Mouse (Mus musculus) CD8-positive naive resting alpha-beta T cell, adult 2 months (primary cell): Measurements from ENCODE around the gene Snapin.

Experiments
- DNase-seq, 2 experiments: peaks; one replicate each; pipeline ENCODE4 v3.0.0; 2022; ENCODE audit warnings: low read depth in 2 of 2, low spot score in 2 of 2

The Snapin gene

DNA sequence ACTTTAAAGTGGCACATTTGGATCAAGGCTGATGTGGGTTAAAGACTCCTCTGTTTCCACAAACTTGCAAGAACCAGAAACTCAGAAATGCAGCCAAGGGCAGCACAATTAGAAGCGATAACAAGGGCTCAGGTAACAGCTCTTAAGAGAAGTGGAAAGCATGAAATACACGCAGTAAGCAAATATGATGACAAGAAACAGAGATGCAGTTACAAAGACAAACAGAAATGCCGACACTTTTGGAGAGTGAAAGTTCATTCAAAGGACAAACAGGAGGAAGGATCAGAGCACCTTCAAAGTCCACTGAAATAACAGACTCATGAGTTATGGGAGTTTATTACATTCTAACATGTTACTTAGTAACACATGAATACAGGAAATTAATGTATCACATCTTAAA is 15.5 kb upstream of the Snapin start:
- no peak for DNase-seq

DNA sequence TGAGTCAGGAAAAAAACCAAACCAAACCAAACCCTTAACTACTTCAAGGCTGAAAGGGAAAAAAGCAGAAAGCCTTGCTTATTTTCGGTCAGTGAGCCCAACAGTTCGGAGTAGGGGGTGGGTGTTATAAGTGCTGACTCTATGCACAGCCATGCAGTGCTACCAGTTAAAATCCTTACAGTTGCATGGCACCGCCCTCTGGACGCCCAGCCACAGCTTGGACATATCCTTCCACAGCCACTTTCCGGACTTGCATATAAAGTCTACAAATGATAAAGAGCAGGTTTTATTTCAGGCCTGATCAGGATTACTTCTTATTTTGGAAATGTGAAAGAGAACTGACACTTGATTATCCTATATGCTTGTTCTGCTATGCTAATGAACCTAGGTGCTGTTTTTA is 14.4 kb upstream of the Snapin start:
- DNase-seq: no peak

DNA sequence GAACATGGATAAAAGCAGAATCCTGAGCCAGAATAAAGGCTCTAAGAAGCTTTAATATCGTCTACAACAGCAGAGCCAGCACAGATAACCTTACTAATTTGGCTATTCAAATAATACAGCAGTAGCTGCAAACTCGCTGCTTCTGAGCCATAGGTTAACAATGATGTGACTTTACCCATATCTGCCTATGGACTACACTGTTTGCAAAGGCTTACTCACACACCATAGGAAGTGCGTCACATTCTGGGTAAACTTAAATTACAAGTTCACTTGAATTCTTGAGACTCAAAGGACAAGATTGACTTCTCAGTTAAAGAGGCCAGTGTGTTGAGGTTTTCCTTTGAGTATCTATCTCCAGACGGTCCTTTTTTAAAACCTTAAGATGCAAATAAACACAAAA is 12.6 kb upstream of the Snapin start:
- DNase-seq: no peak

DNA sequence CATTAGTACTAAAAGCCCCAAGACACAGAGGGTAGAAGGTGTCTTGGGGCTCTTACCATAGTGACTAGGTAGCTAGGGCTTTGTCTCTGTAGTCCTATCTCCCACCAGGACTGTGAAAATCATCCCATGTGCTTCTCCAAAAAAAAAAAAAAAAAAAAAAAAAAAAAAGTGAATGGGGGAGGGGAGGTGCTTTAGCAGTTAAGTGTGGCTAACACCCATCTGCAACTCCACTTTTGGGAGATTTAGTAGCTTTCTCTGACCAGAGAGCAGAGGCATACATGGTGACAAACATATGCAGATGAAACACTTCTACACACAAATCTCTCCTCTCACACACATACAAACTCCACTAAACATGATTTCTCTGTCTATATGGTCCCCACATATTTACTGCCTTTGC is 6.8 kb upstream of the Snapin start:
- no peak for DNase-seq

DNA sequence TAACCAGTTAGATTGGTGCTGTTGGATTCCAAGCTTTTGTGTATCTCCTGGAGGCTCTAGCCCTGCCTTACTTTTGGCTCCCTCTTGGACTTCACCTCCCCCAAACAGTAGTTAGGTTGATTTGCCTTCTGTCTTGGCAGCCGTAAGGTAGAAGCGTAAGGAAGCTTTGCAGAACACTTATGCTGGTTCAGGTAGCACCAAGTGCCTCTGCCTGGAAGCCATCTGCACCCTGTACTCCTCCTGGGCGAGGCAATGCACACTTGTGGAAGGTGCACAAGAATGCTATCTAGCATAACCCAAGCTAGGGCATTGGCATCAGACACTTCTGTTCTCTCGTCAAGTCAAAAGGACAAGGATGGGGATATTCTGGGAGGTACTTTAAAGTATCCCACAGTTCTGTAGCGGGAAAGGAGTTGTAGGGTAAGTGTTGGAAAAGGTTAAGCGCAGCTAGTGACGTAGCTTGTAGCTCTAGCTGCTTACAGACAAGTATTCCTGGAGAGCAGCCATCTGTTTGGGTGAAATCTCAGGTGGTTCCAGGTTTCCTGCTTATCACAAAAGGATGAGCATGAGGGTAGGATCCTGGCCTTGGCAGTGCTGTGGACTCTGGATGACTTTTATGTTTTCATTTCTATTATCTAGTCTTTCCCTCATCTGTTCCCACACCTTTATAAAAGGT is 5.2 kb upstream of the Snapin start:
- no peak for DNase-seq

DNA sequence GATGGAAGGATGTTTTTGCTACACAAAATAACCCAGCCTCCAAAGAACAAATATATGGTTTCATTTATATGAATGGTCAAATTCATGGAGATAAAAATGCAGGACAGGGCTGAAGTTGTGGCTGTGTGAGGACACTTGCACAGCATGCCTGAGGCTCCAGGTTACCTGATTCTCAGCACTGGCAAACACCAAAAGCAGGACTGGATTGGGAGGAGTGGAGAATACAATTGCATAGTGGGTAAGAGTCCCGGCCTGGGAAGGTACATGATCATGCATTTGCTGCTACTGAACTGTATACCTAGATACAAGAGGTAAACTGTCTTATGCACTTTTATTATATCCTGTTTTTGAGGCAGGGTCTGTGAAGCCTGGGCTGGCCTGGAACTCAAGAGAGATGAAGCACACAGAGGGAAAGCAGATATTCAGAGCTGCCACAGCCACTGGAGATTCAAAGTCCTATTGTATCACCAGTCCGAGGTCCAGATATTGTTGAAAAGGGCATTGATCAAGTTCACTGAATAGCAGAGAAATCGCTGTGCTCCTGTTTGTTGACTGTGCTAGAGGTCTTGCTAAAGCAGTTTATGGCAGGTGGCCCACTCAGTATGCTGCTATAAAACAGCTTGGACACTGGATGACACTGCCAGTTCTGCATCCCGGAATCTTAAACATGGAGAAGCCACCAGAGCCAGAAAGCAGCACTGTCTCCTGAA is 3.2 kb upstream of the Snapin start:
- DNase-seq: no peak

DNA sequence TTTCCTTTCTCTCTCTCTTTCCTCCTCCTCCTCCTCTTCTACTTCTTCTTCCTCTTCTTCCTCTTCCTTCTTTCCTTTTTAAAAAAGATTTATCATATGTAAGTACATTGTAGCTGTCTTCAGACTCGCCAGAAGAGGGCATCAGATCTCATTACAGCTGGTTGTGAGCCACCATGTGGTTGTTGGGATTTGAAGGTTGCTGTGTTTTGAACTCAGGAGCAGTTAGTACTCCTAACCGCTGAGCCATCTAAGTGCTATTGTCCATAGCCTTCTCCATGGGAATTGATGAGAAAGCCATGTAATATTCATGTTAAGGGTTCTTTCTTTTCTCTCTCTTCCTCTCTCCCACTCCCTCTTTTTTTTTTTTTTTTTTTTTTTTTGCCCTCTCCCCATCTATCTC is 517 bp upstream of the Snapin start:
- DNase-seq: peak; percentile 36 to 44

DNA sequence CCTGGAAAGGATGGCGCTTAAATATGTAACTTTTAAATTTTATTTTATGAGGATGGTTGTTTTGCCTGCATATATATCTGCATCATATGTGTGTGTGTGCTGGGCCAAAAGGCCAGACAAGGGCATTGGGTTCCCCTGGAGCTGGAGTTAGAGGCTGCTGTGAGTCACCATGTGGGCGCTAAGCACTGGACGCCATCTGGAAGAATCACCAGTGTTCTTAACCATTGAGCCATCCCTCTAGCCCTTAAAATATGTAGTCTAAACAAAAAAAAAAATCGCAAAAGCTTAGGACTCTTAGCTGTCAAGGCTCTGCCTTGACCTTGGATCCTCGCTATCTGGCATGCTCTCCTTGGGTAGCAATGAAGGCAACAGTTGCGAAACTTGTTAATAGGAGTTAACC is 2.3 kb downstream of the Snapin start:
- no peak for DNase-seq

DNA sequence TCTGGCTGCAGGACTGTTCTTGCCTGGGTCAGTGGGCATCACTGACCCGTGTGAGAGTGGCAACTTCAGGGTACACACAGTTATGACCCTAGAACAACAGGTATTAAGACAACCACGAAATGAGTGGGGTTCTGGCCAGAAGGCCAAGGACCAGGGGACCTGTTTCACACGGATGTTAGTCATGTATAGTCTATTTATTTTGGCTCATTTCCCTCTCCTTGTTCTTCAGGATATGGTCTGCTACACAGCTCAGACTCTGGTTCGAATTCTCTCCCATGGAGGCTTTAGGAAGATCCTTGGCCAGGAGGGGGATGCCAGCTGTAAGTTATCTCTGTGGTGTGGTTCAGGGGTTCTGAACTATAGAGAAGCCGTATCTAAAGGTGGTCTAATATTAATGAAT is 3.8 kb downstream of the Snapin start:
- no peak for DNase-seq

DNA sequence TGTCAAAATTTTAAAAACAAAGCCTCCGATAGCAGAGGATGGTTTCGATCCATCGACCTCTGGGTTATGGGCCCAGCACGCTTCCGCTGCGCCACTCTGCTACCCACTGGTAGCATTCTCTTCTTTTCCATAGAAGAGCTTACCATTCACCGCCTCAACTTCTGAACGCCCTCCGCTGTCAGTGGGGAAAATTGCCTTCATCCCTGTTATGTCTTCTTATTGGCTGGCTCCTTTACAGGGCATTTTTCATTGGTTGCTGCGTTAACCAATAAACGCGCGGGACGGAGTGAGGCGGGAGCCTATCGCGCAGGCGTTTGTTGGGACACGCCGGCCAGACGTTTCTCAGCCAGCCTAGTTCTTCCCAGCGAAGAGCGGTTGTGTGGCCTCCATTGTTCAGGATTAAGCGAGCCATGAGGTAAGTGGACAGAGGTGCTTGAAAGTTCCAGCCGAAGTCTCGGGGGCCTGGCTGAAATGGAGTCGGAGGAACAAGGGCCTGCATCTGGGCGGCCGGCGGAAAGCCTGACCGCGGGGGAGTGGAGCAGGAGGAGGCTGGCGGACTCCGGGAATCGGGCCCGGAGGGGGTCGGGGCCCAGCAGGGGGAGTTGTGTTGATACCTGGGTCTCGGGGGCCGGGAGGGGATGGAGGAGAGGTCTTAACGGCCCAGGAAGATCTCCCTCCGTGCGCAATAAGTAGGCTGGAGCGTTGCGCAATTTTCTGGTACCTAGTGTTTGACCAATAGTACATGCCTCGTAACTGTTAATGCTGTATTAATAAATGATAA is 14.8 kb downstream of the Snapin start, which contains the start of gene Ilf2:
TSS of gene Ilf2 (plus strand) at position 296 of the 781 bp plus-strand sequence.
- peak; percentile 93 to 94 for DNase-seq

DNA sequence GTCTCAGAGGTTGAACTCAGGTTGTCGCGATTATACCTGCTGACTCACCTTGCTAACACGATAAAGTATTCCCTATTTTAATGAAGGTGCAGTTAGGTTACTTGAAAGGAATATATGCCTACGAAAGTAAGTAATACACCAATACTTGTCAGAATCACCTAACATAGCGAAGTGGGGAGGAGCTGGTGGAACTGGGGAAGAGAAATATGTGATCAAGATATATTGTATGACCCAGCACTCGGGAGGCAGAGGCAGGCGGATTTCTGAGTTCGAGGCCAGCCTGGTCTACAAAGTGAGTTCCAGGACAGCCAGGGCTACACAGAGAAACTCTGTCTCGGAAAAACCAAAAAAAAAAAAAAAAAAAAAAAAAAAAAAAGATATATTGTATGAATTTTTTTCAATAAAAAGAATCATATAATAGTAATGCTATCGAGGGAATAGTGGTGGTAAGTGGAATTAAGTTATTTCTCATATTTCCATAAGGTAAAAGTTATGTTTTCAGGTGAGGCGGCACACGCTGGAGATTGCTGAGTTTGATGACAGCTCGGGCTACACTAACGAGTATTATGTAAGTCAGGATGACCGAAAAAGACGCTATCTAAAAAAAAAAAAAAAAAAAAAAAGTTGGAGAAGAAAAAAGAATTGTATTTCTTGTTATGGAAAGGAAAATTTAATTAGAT is 15.5 kb downstream of the Snapin start:
- DNase-seq: no peak

DNA sequence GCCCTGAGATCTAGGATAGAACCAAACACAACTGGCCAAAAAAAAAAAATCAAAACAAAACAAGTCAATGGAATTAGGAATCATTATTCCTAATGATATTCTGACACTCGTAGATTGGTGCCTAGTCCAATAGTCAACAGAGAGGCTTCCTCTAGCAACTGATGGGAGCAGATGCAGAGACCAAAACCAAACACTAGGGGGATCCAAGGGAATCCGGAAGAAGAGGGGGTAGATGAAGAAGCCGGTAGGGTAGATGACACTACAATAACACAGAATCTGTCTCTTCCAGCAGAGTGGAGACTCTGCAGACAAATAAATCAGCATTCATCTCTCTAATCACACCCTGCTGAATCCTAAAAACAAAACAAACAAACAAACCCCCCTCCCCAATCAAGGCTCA is 18.6 kb downstream of the Snapin start:
- peak; percentile 66 to 79 for DNase-seq

DNA sequence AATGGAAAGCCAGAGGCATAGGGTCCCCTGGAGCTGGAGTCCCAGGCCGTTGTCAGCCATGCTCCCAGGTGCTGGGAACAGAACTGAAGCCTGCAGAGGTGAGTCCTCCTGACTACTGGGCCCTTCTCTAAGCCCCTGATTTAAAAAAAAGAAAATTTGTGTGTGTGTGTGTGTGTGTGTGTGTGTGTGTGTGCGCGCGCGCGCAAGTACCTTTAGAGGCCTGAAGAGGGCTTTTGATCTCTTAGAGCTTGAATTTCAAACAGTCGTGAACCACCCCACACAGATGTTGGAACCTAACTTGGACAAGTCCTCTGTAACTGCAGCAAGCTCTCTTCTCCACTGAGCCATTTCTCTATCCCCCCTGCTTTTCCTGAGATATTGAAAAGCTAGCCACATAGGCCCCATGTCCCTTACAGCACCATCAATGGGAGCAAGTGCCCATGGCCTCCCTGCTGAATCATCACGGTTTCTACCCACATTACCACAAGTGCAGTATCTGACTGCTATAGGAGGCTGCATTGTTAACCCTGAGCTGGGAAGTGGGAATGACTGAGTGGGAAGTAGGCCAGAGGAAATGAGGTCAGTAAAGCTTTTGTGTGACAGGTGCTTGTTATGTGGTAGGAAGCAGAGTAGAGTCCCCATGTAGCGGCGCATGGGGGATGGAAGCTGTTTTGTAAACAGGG is 23.1 kb downstream of the Snapin start:
- no peak for DNase-seq

DNA sequence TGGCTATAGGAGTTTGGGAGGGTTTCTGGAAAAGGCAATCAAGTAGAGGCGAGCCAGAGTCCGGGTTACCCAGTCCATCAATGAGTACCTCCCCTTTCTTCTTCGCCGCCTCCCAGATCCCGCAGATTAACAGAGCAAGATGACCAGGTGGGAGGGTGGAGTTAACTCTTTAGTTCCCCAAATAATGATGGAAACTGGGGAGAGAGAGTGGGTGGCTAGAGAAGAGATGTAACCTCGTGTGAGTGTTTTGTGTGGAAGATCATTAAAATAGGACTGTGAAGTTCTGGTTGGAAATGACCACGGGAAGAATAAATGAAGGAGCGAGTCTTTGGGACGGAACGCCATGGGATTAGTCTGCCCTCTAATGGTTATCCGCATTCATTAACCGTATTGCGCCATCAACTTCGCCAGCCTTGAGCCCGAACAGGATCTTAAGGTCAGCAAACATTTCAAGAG is 24.5 kb downstream of the Snapin start:
- DNase-seq: no peak

DNA sequence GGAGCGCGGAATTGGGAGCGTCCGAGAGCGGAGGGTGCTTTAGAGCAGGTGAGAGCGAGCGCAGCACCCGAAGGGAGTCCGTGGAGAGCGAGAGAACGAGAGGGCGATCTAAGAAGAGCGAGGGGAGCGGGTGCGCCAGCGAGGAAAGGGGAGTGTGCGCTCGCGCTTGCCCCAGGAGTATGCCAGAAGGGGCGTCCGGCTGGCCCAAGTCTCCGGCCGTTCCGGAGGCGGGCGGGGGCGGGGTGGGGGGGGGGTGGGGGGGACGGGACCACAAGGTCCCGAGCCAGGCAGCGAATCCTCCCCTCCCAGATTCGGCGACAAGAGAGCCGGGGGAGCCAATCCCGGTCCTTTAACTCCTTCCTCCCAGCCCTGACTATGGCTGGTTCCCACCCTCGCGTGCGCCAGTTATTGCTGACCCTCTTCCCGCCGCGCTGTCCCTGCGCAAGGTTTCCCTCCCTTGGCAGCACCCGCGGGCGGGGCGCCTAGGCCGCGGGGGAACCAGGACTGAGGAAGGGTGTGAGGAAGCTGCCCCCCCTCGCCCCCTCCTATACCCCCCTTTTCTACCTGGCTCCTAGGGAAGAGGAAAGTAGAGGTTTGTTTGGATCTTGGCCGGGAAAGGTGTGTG is 25.0 kb downstream of the Snapin start, which contains the start of gene Npr1:
TSS of gene Npr1 (minus strand) at position 181 of the 625 bp plus-strand sequence.
- DNase-seq: no peak

DNA sequence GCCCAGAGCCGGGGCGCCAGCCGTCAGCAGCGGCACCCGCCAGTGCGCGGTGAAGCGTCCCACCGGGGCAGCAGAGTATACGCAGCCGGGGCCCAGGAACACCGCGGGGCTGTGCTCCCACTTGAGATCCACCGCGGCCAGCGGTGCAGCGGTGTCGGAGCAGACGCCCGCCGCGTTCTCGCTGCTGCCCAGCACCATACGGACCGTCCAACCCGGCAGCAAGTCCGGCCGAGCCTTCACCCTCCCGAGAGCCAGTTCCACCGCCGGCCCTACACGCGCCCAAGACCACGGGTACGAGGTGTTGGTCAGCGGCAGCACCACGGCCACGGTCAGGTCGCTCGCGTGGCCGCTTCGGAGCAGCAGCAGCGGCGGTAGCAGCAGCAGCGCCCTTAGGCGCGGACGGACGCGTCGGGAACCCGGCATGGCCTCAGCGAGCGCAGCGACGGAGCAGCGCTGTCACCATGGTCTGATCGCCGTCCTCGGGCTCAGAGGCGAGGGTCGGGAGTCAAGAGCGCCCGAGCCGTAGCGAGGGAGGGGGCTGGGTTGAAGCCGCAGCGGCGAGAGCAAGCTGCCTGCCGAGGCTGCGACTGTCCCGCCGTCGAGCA is 25.6 kb downstream of the Snapin start:
- DNase-seq: peak in 1 of 2 experiments; percentile 38

DNA sequence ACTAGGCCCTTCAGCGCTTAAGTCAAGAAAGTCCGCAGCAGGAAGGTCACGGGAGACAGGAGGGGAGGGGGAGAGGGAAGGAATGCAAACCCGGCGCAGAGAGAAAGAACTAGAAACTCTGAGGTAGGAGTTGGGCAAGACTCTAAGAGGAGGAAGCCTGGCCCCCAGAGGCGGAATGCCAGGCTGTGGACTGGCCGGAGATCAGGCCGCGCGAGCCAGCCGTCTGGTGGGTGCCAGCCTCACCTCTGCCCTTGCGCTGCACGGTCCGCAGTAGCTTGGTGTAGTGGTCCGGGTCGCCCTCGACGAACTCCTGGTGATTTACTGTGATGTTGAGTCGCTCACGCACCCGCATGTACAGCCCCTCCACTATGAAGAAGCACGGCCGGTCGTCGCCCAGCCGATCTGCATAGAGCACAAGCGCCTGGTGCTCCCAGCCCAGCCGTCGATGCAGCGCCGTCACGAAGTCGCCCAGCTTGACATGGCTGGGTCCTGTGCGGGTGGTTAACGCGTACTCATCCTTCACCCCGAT is 26.2 kb downstream of the Snapin start:
- DNase-seq: no peak

DNA sequence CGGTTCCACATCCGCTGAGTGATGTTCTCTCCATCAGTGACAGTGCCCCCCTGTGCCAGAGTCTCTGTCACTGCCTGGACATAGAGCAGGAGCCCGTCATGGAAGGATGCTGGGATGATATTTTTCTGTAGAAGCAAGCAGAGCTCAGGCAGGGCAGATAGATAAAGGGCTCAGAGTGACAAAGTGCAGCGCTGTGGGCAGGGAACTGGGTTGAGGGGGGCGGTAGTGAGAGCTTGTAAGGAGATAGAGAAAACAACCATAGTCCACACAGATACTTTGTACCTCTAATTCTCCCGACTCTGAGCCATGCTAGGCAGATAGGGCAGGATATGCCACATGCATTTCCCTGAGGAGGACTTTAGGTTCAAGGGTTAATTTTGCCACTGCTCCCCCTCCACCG is 28.3 kb downstream of the Snapin start:
- DNase-seq: no peak

DNA sequence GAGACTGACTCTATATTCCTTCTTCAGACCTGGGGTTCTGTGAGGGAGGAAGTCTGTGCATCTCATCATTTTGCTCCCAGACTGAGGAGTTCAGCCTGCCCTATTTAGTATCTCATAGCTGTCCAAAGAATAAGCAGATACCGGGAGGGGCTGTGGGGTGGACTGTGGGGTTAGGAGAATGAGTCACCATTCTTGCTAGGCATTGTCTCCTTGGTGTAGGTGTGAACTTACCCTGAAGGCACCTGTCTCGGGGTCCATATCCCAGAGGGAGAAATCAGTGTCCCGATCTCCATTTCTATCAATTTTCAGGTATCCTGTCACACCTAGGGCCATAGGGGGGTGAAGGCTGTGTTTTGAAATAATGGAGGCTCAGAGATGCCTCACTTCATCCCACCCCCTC is 28.9 kb downstream of the Snapin start:
- DNase-seq: no peak

DNA sequence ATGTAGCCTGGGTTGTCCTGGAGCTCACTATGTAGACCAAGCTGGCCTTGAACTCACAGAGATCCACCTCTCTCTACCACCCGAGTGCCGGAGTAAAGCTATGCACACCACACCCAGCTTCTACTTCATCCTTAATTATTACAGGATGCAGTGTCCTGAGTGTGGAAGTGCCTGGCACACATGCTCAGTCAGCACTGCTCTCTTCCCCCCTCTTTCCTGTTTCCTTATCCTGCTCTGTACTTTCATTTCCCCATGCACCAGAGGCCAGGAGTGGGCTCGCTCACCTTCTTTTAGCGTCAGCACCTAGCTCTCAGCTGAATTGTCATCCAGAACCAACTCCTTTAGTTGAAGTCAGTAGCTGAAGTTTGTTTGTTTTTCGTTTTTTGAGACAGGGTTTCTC is 30.5 kb downstream of the Snapin start:
- DNase-seq: no peak
